Mouse (Mus musculus): ENCODE results near the gene Slc25a47. TPM values are rescaled to one million over a fixed set of nuclear protein-coding genes. Genes with fewer than 3 reads are reported as not detected.

Gene Slc25a47
- polyA plus RNA-seq, 1 experiment from 2014 or later, result 5.9 TPM

DNA sequence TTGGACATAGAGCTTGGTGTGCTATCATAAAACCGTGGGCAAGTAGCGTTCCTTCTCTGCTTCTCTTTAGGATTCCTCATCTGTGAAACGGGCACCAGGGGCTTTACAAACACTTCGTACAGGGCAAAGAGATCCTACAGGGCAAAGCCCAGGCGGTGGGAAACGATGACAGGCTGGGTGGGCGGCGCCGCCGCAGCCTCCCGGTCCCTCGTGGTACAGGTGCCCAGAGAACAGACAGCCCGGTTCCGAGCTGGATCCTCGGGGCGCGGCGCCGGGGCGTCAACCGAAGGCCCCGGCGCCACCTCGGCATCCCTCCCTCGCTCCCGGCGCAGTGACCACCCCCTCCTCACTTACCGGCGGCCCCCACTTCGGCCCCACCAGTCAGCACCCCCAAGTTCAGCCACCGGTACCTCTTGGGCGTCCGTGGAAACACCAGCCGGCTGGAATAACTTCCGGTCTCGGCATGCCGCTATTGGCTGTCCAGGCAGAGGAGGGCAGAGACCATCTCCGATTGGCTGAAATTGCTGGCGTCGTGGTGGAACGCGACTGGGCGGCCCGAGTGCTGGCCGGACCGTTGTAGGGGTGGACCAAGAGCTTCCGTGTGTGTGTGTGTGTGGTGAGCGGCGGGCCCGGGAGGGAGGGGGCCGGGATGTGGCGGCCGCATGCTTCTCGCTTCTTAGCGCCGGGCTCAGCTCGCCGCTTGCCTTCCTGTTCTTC lies 58.0 kb downstream of the Slc25a47 start, which contains the start of gene Wars:
Wars (minus strand) TSS at position 460 of the 717 bp plus-strand sequence.
- Histone ChIP-seq H3K4me1 (peaks cover 21% of the 10 kb centered on the region), H3K27me3 (replicated peaks) (no peaks in the 10 kb centered on the region), H3K36me3 (peaks cover 12% of the 10 kb centered on the region; the same call in 1 of the 2 replicates), H3K9me3 (no peaks in the 10 kb centered on the region), H3K4me2 (peak within 1 kb of the TSS; percentile 97), H3K9ac (peak within 1 kb of the TSS; percentile 90), H3K4me3 (peak within 1 kb of the TSS; percentile 93), H3K27ac (replicated peaks) (peak within 1 kb of the TSS; percentile 53; the same call in 1 of the 2 replicates)
- peak; percentile 100 for ATAC-seq (ENCODE audit: extremely low read depth, insufficient number of reproducible peaks, low FRiP score, low TSS enrichment)
- WGBS, result under 1% methylated on average over 58 of the region's 58 CpGs

DNA sequence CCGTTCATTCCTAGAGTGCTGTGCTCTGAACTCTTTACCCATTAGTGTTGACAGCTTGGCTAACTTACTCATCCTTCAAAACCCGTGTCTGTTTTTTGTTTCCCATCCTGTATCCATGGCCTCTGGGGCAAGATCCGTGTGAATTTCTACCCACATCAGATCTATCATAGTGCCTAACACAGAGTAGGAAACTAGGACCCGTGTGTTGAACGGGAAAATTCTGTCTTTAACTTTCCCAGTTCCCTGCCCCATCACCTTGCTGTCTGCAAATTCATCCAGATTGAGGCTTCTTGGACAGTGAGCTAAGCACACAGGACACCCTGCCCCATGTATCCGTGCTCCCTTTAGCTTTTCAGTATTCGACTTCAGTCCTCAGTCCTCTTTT lies 58.6 kb downstream of the Slc25a47 start:
- peaks cover 21% of the 10 kb centered on the region for H3K4me1 ChIP-seq
- no peaks in the 10 kb centered on the region for H3K9me3 ChIP-seq
- peak overlapping the region; percentile 97 for H3K4me2 ChIP-seq
- H3K36me3 ChIP-seq, result peaks cover 12% of the 10 kb centered on the region; the same call in 1 of the 2 replicates
- peak overlapping the region; percentile 93 for H3K4me3 ChIP-seq
- ATAC-seq (ENCODE audit: extremely low read depth, insufficient number of reproducible peaks, low FRiP score, low TSS enrichment), result peak; percentile 20; the same call in 1 of the 2 replicates
- H3K9ac ChIP-seq, result peak overlapping the region; percentile 90
- 1% methylated on average over 7 of the region's 7 CpGs for WGBS
- H3K27me3 ChIP-seq (replicated peaks), result no peaks in the 10 kb centered on the region
- peak overlapping the region; percentile 53; the same call in 1 of the 2 replicates for H3K27ac ChIP-seq (replicated peaks)

DNA sequence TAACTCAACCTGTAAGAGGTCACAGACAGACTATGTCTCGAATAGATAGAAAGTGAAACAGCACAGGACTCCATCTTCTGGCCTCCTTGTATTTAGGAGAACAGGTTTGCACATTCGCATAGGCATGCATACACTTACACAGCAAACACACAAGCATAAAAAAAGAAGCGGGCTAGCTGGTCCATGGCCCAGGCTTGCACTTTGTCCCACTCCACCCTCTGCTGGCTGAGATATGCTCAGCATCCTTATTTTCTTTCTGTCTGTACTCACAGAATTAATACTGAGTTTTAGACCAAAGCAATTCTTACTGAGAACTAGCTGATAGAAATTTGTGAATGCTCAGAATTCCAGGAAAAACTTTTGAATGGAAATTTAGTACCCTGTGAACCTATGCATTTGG lies 60.2 kb downstream of the Slc25a47 start:
- Histone ChIP-seq H3K27ac (replicated peaks) (no peak overlapping the region), H3K4me1 (peaks cover 23% of the 10 kb centered on the region), H3K4me3 (no peak overlapping the region), H3K36me3 (peaks cover 4% of the 10 kb centered on the region; the same call in 1 of the 2 replicates), H3K4me2 (no peak overlapping the region), H3K9me3 (no peaks in the 10 kb centered on the region), H3K9ac (no peak overlapping the region), H3K27me3 (replicated peaks) (no peaks in the 10 kb centered on the region)
- ATAC-seq (ENCODE audit: extremely low read depth, insufficient number of reproducible peaks, low FRiP score, low TSS enrichment), result no peak
- WGBS, result 54% methylated on average over 3 of the region's 3 CpGs

DNA sequence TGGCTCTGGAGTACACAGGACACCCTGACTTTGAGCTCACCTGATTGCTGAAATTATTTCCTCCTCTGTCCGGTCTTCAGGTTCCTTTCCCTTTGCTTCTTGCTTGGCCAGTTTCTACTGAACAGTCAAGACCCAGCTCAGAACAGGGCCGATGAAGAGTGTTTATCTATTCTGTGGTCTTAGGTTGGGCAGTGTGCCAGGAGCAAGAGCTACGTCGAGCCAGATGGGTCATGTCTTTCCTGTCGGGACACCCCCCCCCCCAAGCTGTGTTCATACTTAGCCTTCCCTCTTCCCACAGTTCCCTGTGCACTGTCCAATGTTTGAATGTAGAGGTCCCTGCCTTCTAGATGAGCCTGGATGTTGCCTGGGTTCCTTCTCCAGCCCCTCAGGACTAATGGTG lies 65.5 kb downstream of the Slc25a47 start:
- WGBS, result 30% methylated on average over 5 of the region's 5 CpGs
- Histone ChIP-seq H3K9me3 (no peaks in the 10 kb centered on the region), H3K27ac (replicated peaks) (no peak overlapping the region), H3K4me2 (no peak overlapping the region), H3K9ac (no peak overlapping the region), H3K36me3 (peaks cover 4% of the 10 kb centered on the region; the same call in 1 of the 2 replicates), H3K27me3 (replicated peaks) (peaks cover 10% of the 10 kb centered on the region; the same call in 1 of the 2 replicates), H3K4me3 (no peak overlapping the region), H3K4me1 (peaks cover 5% of the 10 kb centered on the region)
- ATAC-seq (ENCODE audit: extremely low read depth, insufficient number of reproducible peaks, low FRiP score, low TSS enrichment), result no peak

DNA sequence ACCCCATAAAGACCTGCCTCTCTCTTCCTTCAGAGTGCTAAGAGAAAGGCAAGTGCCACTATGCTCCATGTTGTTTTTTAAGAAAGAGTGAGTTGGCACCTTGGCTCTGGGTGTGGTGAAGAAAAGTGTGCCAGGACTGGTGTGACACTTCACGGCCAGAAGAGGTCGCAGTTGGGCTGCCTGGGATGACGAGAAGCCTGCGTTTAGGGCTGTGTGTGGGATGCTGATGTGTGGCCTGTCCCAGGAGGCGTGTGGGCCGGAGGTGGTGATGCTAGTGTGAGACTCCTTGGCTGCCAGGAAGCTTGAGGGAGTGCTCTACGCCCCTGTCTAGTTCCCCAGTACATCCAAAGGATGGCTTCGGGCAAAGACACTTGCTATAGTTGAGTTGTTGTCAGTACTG lies 67.1 kb downstream of the Slc25a47 start:
- no peak overlapping the region for H3K4me3 ChIP-seq
- H3K36me3 ChIP-seq, result peaks cover 4% of the 10 kb centered on the region; the same call in 1 of the 2 replicates
- H3K4me1 ChIP-seq, result peaks cover 5% of the 10 kb centered on the region
- no peak overlapping the region for H3K9ac ChIP-seq
- no peak overlapping the region for H3K4me2 ChIP-seq
- 0 out of 2 replicates have a peak, but pooled peaks have one; percentile 25 for ATAC-seq (ENCODE audit: extremely low read depth, insufficient number of reproducible peaks, low FRiP score, low TSS enrichment)
- 20% methylated on average over 8 of the region's 8 CpGs for WGBS
- no peaks in the 10 kb centered on the region for H3K9me3 ChIP-seq
- H3K27me3 ChIP-seq (replicated peaks), result peaks cover 10% of the 10 kb centered on the region; the same call in 1 of the 2 replicates
- H3K27ac ChIP-seq (replicated peaks), result no peak overlapping the region

DNA sequence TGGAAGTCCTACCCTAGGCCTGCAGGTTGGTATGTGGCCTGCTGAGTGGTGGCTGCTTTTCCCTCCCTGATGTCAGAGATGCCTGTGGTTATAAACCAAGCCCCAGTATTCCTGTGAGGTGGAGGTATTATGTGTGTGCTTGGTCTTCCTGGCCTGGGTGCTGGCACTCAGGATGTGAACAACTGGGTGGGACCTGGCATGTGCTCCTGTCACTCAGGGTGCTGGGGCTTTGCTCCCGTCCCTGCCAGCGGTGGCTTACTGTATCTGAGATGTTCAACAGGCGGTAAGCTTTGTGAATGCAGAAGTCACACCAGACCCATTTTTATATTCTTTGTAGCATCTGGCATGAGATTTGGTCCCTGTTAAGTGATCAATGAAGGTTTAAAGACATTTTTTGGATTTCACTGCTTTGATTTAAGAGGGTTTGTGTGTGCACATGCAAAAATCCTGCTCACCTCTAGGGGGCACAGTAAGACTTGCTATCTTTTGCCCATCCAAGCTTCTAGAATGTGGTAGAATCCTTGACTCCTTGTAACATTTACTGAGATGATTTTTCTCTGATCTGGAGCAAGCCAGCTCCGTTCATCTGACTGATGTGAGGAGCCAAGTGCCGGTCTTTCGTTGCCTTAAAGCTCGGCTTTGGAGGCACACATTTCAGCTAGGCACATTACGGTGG lies 67.9 kb downstream of the Slc25a47 start:
- ATAC-seq (ENCODE audit: extremely low read depth, insufficient number of reproducible peaks, low FRiP score, low TSS enrichment), result no peak
- H3K36me3 ChIP-seq, result no peaks in the 10 kb centered on the region
- H3K4me1 ChIP-seq, result peaks cover 5% of the 10 kb centered on the region
- no peak overlapping the region for H3K27ac ChIP-seq (replicated peaks)
- no peak overlapping the region for H3K4me2 ChIP-seq
- 85% methylated on average over 8 of the region's 8 CpGs for WGBS
- peaks cover 10% of the 10 kb centered on the region; the same call in 1 of the 2 replicates for H3K27me3 ChIP-seq (replicated peaks)
- H3K4me3 ChIP-seq, result no peak overlapping the region
- no peak overlapping the region for H3K9ac ChIP-seq
- H3K9me3 ChIP-seq, result no peaks in the 10 kb centered on the region

DNA sequence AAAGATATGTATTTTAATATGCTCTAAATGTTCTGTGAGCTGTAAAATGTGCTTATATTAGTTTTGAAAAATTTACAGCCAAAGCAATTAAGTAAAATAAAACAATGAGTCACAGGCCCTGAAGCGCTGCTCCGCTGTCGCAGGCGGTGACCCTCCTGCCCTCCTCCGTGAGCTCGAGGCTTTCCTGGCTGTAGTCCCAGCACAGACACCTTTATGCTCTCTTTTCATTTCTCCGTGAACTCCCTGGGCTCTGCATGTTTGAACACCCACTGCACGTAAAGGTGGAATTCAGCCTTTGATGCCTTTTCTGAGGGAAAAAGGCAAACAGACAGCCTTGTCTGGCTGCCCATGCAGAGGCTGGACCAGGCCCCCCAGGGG lies 68.4 kb downstream of the Slc25a47 start:
- H3K4me1 ChIP-seq, result peaks cover 5% of the 10 kb centered on the region
- ATAC-seq (ENCODE audit: extremely low read depth, insufficient number of reproducible peaks, low FRiP score, low TSS enrichment), result no peak
- H3K4me2 ChIP-seq, result no peak overlapping the region
- H3K36me3 ChIP-seq, result no peaks in the 10 kb centered on the region
- no peak overlapping the region for H3K27ac ChIP-seq (replicated peaks)
- peaks cover 10% of the 10 kb centered on the region; the same call in 1 of the 2 replicates for H3K27me3 ChIP-seq (replicated peaks)
- no peak overlapping the region for H3K9ac ChIP-seq
- no peaks in the 10 kb centered on the region for H3K9me3 ChIP-seq
- WGBS, result 61% methylated on average over 8 of the region's 8 CpGs
- H3K4me3 ChIP-seq, result no peak overlapping the region

DNA sequence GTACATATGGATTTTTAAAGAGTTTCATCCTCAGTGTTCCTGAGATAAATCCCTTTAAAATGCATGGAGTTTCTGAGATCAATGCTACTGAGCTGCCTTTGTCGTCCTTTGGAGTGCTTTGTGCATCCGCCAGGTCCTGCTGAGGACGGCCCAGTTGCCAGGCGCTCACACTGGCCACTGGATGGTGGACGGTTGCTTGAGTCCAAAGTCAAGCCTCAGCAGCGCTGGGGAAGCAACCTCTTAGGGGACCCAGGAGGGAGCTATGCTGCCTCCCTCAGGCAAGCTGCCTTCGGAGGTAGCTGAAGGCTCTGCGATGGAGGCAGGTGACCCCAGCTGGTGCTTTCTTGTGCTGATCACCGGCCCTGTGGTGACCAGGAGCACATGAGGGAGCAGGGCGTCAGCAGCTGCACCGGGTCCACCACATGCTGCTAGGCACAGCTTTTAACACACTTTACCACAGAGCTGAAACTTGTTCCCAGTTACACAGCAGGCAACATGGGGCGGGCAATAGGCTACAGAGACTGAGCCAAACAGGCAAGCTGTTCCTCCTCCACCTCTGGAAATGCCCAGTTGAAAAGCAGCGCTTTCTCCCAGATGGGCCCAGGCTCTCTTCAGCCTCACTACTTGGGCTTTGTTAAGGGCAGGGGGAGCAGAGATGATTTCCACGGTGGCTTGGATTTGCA lies 69.9 kb downstream of the Slc25a47 start:
- H3K27ac ChIP-seq (replicated peaks), result no peak overlapping the region
- no peak overlapping the region for H3K4me3 ChIP-seq
- no peaks in the 10 kb centered on the region for H3K9me3 ChIP-seq
- H3K36me3 ChIP-seq, result no peaks in the 10 kb centered on the region
- no peak overlapping the region for H3K4me2 ChIP-seq
- no peak overlapping the region for H3K9ac ChIP-seq
- H3K27me3 ChIP-seq (replicated peaks), result peaks cover 10% of the 10 kb centered on the region; the same call in 1 of the 2 replicates
- H3K4me1 ChIP-seq, result peaks cover 5% of the 10 kb centered on the region
- WGBS, result 54% methylated on average over 14 of the region's 14 CpGs
- no peak for ATAC-seq (ENCODE audit: extremely low read depth, insufficient number of reproducible peaks, low FRiP score, low TSS enrichment)

DNA sequence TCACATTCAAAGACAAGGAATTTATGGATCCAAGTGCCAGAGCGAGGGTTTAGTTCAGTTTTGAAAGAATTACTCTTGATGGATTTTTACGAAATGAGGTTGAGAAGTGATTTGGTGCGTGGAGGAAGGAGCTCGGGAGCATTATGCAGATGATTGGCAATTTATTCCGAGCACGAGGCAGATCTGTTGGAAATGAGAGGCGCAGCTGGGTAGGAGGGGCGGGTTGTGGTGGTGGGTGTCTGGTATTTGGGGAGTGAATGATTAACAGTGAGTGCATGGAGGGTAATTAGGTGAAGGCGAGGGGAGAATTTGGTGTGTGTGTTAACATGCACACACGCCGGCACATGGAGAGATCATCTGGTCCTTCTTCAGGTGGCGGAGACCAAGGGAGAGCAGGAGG lies 70.6 kb downstream of the Slc25a47 start:
- no peak overlapping the region for H3K4me2 ChIP-seq
- no peaks in the 10 kb centered on the region; the same call in 1 of the 2 replicates for H3K4me1 ChIP-seq
- no peak overlapping the region for H3K27ac ChIP-seq (replicated peaks)
- H3K27me3 ChIP-seq (replicated peaks), result peaks cover 10% of the 10 kb centered on the region; the same call in 1 of the 2 replicates
- H3K4me3 ChIP-seq, result no peak overlapping the region
- H3K36me3 ChIP-seq, result no peaks in the 10 kb centered on the region
- ATAC-seq (ENCODE audit: extremely low read depth, insufficient number of reproducible peaks, low FRiP score, low TSS enrichment), result no peak
- H3K9me3 ChIP-seq, result no peaks in the 10 kb centered on the region
- no peak overlapping the region for H3K9ac ChIP-seq
- WGBS, result 78% methylated on average over 12 of the region's 12 CpGs
